Mouse (Mus musculus) cerebellum, postnatal 25 days (tissue): Measurements from ENCODE around the gene Map3k14.
"Not testable (repeated sequence)": the region's sequence is repeated elsewhere in the genome, so short reads cannot be mapped to it uniquely, and the experiment has no call there.

Experiments
- DNase-seq, 2 experiments: peaks; one replicate each; pipeline ENCODE4 v3.0.0; 2021; ENCODE audit warnings: mixed read lengths in 2 of 2

Map3k14 gene

DNA sequence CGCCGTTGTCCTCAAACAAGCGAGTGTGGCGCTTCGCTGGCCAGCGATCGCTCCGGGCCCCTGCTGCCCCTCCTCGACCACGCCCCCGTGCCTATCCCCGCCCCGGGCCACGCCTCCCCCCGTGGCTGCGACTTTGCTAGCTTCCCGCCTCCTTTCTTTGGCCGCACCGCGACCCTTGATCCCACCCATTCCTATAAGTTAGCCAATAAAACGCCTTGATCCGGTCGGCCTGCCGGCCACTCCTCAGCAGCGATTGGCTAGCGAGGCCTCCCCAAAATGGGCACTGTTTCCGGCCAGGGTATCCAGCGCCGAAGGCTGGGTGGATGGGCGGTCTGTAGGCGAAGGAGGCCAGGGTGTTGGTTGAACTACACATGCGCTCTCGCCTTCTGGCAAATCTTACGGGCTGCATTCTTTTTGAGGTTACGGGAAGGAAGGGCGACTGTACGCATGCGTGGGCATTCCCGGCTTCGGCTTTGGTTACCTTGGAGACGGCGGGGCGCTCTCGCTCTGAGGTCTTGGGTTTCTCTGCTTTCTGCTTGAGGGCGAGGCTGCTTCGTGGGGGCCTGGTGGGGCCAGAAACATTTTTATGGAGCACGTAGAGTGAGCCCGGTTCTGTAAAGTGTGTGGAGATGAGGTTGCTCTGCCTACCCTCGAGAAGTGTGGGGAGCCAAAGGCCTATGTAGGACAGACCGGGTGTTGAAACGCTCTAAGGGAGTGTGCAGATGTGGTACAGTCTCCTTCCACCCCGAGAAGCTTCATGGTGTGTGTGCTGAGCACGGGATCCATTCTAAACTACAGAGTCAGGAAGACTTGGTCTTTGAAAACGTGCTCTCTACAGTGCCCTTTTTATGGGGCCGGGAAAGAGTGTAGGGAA lies at the start of gene Map3k14:
TSS of gene Map3k14 (minus strand) at position 127 of the 874 bp plus-strand sequence.
- DNase-seq, result peak; percentile 99

DNA sequence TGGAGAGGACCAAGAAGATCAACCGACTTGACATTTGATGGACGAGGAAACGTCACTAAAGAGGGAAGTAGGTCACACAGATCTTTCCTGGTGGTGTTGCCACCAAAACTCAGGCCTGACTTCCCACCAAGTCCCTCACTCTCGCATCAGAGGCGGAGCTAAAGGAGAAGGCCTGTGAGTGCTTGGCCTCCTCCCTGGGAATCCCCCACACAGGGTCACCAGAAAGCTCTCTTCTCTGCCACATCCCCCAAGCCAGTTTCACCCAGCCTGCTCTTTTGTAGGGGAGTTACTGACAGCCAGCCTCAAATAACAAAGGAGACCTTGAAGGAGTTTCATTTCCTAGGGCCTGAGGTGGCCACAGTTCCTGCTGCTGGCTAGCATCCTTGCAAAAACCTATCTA lies 48.1 kb upstream of the Map3k14 start:
- DNase-seq, result no peak

- DNase-seq, result no peak
Measured at GRCm38 (mm10) chr11:103314736-103315374, 47.6 kb upstream of the Map3k14 start.

DNA sequence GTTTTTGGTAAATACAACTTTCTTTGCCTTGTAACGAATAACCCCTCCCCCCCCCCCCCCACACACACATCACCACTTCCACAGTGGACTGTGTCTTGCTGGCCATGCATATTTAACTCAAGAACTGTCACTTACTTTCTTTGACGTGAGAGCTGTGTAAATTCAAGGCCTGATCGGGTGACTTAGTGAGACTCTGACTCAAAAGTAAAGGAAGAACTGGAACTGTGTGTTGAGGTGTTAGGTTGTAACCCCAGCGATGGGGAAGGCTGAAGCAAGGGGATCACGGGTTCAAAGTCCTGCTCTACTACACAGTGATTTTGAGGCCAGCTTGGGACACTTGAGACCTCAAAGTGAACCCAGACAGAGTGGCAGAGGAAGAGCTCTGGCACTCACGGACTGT lies 46.3 kb upstream of the Map3k14 start:
- no peak for DNase-seq

GRCm38 (mm10) chr11:103312655-103313255 lies 45.5 kb upstream of the Map3k14 start:
- no peak for DNase-seq

- DNase-seq, result peak; percentile 36 to 51
Measured at GRCm38 (mm10) chr11:103311960-103312611, 44.8 kb upstream of the Map3k14 start.

DNA sequence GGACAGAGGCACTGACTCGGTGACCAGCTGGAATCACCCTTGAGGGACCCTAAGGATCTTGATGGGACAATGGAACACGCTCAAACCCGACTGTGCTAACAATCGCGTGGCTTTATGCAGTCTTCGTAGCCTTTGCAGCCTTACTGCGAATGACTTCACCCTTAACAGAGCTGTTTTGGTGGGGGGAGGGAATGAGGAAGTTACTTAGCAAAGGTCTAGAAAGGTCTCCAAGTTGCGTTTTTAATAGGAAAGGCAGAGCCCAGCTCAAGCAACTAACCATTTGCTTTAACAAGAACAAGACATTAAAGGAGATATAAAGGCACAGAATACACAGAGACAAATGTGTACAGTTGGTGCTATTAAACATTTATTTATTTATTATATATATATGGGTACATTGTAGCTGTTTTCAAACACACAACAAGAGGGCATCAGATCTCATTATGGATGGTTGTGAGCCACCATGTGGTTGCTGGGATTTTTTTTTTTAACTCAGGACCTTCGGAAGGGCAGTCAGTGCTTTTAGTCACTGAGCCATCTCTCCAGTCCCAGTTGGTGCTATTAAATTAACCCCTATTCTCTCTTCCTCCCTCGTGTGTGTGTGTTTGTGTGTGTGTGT lies 42.8 kb upstream of the Map3k14 start:
- DNase-seq, result no peak

- DNase-seq, result peak in 1 of 2 experiments; percentile 17
Measured at GRCm38 (mm10) chr11:103307910-103308309, 40.6 kb upstream of the Map3k14 start.

DNA sequence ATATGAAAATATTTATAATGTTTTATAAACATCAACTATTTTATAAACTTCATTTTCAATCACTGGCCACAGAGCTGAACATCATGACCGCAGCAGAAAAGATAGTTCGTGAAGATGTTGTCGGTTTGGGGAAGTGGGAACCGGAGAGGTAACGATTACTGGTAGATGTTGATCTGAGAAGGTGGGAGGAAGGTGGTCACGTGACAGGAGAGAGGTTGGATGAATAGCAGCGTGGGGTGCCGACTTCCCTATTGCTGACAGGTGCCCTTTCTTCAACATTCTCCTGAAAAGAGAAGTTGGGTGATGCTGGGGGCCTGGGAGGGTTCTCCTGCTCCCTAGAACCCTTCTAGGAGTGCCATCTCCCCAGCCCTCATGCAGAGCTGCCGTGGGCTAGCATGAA lies 37.3 kb upstream of the Map3k14 start:
- DNase-seq, result no peak

GRCm38 (mm10) chr11:103294772-103295171 lies 27.5 kb upstream of the Map3k14 start:
- DNase-seq, result no peak

DNA sequence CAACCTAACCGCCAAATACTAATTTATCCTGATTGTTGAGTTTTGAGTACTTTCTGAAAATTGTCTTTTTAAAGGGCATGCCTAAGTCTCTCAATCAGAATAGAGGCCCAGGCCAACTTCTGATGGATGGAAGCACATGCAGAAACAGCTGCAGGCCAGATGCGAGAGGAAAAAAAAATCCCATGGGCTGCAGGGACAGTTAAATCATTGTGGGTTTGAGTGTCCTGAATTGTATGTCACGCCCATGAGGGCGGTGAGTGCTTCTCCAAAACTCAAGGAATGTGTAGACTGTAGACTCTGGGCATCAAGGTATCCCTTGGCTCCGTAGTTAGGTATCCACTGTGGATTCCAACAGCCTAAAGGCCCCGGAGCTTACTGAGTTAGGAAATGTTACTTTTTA lies 26.8 kb upstream of the Map3k14 start:
- no peak for DNase-seq

DNA sequence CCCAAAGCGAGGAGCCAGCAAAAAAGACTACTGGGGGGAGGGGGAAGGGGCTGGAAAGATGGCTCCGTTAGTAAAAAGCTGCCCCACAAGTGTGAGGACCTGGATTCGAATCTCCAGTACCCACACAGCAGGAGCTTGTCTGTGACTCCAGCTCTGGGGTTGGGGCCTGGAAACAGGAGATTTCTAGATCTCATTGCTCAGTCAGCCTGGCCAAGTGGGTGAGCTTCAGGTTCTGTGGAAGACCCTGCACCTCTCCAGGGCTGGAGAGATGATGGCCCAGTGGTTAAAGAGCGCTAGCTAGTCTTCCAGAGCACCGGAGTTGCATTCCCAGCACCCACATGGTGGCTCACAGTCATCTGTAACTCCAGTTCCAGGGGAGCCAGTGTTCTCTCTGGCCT lies 25.6 kb upstream of the Map3k14 start:
- no peak for DNase-seq

- DNase-seq, result no peak
Measured at GRCm38 (mm10) chr11:103292152-103292889, 25.0 kb upstream of the Map3k14 start.

GRCm38 (mm10) chr11:103290841-103291240 lies 23.6 kb upstream of the Map3k14 start:
- DNase-seq, result not testable (repeated sequence)

GRCm38 (mm10) chr11:103288291-103288963 lies 21.2 kb upstream of the Map3k14 start:
- peak; percentile 33 to 44 for DNase-seq

DNA sequence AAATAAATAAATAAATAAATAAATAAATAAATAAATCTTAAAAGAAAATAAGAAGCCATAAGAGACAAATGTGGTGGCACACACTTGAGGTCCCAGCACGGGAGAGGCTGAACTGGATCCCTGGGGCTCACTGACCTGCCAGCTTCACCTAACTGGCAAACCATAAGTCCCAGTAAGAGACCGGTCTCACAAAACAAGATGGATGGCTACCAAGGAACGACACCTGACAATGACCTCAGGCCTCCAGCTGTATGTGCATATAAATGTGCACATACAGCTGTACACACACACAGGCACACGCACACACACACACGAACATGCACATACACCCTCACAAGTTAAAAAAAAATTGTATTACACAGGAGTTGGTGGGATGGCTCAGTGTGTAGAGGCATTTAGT lies 19.6 kb upstream of the Map3k14 start:
- no peak for DNase-seq

GRCm38 (mm10) chr11:103285951-103286350 lies 18.7 kb upstream of the Map3k14 start:
- no peak for DNase-seq

GRCm38 (mm10) chr11:103285276-103285675 lies 18.0 kb upstream of the Map3k14 start:
- no peak for DNase-seq

DNA sequence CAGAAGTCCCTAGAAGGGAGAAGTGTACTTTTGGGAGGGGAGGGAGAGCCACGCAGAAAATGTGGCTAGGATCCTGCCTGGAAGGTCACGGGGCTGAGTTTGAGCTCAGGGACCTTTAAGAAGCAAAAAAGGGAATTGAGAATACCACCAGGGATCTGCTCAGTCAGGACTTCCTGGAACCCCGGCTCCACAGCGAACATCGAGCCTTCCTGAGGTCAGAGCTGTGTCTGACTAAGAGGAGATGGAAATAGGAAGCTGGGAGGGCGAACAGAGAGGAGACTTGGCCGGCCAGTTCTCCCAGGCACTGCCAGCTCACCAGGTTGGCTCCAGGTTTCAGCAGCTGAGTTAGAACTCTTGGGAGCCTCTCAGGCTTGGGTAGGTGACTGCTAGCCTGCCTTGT lies 14.5 kb upstream of the Map3k14 start:
- no peak for DNase-seq

GRCm38 (mm10) chr11:103276450-103276849 lies 9.2 kb upstream of the Map3k14 start:
- no peak for DNase-seq

- DNase-seq, result no peak
Measured at GRCm38 (mm10) chr11:103272888-103273287, 5.6 kb upstream of the Map3k14 start.
